Mouse (Mus musculus): ENCODE data around the gene Papss1.

Gene Papss1

DNA sequence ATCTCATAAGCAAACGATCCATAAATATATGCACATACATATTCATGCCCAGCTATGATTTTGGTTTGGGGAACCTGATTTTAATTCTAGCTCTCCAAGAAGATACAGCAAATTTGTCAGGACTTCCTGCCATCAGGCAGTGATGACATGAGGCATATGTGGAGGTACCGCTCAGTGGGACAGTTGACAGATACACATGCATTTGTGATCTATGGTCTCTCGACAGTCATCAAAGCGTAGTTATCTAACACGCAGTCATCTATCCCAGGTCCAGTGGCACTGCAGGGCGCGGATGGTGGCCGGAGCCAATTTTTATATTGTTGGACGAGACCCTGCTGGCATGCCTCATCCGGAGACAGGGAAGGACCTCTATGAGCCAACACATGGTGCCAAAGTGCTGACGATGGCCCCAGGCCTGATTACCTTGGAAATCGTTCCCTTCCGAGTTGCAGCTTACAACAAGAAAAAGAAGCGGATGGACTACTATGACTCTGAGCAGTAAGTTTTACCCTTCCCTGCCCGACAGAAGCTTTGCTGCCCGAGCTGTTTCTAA, 66.8 kb downstream of the Papss1 start:
- no peak for DNase-seq (ENCODE audit: low spot score in 2 of 2)

DNA sequence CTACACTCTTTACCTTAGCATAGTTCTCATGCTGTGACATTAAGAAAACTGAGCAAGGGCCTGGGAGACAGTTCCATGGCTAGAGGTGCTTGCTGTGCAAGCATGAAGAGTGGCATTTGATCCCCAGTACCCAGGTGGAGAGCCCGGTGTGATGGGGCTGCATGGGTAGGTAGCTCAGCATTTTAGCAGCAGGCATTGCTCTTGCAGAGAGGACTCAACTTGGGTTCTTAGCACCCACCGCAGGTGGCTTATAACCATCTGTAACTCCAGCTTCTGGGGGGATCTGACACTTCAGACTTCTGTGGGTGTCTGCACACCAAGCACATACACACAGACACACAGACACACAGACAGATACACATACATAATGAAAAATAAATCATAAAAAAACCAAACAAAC, 69.5 kb downstream of the Papss1 start:
- DNase-seq (ENCODE audit: low spot score in 2 of 2): no peak

DNA sequence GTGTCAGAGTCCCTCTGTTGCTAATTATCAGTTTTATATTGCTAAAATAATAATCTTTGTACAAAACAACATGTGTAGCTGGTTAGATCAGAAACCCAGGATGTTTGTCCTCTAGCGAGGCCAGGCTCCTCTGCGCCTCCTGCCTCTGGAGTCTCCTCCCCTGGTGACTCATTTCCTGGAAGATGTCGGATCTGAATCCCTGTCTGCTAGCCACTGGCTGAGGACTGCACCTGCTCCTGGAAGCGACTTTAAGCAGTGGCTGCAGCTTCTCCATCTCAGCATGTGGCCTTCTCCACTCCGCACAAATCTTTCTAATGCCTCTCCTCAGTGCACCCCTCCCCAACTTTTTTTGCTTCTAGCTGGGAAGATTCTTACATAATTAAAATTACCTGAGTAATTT, 71.6 kb downstream of the Papss1 start:
- no peak for DNase-seq (ENCODE audit: low spot score in 2 of 2)

DNA sequence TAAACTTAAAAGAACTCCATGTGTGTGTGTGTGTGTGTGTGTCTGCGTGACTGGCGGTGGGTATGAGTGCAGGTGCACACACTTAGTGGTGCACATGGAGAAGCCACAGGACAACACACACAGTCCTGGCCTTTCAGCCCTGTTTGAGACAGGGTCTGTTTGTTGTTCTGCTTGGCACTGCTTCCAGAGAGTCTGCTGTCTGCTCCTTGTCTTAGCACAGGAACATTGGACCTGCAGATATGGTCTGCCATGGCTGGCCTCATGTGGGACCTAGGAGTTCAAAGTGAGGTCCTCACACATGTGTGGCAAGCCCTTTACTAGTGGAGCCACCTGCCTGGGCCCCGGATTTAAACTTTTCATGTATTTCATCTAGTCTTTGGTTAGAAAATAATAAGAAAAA, 72.4 kb downstream of the Papss1 start:
- DNase-seq (ENCODE audit: low spot score in 2 of 2): no peak

DNA sequence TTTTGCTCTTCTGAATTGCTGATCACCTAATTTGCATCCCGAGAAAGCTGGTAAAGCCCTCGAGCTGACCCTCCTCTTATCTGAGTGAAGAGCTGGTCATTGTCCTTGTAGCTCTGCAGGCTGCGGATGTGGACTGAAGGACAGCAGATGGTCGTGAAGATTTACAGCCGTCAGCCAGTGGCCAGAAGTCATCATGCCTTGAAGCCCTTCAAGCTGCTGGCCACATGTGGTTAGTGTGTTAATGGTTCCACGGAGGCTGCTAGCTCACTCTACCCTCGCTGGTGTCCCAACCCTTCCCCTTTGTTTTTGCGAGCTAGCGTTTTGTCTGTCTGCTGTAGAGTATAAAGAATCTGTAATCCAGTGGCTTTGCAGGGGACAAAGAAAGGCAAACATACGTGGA, 73.1 kb downstream of the Papss1 start:
- DNase-seq (ENCODE audit: low spot score in 2 of 2): no peak

DNA sequence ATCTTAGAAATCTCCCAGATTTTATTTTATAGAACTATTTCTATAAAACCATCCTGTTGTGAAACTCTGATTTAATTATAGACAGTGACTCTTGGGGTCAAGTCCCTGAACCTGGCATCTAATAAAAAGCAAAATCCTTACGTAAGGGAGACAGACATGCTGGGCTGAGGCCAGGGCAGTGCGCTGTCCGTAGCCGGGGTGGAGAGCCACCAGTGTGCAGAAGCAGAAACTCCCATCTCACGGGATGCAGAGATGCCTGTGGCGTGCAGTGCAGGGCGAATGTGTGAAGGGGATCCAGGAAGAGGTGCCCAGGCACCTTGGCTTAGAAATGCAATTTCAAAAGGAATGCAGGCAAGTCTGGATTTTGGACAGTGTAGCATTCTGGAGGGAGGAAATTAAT, 73.6 kb downstream of the Papss1 start:
- DNase-seq (ENCODE audit: low spot score in 2 of 2): no peak

DNA sequence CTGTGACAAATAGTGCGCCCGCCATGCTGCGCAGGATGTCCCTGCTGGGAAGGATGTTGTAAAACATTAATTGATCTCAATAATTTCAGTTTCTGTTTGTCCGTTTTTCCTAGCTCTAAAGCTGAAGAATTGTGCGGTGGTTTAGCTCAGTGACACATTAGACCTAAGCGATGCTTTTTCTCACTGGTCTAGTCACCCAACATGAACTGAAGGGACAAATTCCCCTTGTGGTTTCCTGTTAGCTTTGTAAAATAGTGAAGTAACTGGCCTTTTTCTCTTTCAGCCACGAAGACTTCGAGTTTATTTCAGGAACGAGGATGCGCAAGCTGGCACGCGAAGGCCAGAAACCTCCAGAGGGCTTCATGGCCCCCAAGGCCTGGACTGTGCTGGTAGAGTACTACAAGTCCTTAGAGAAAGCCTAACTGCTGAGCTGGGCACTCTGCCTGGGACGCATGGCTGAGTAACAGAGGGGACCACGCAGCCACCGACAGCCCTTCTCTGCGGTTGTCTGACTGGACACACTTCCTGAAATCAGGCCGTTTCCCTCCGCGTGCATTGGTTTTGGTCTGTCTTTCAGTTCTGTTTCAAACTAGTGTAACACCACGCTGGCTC, 78.2 kb downstream of the Papss1 start:
- peak; percentile 1 to 11 for DNase-seq (ENCODE audit: low spot score in 2 of 2)

DNA sequence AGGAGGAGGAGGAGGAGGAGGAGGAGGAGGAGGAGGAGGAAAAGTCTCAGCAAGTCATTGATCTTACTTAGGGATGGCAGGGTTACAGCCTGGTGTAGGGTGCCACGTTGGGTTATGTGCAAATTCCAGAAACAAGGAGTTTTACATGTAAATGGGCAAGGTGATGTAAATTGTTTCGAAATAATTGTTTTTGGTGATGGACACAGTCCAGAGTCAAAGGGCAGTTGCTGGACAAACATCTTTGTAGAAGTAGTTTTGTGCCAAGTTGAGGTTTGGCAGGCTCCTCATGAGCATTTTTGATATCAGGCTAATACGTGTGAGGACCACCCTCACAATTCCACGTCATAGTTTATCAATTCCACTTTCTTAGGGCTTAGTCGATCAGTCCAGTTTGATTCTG, 80.6 kb downstream of the Papss1 start:
- no peak for DNase-seq (ENCODE audit: low spot score in 2 of 2)

DNA sequence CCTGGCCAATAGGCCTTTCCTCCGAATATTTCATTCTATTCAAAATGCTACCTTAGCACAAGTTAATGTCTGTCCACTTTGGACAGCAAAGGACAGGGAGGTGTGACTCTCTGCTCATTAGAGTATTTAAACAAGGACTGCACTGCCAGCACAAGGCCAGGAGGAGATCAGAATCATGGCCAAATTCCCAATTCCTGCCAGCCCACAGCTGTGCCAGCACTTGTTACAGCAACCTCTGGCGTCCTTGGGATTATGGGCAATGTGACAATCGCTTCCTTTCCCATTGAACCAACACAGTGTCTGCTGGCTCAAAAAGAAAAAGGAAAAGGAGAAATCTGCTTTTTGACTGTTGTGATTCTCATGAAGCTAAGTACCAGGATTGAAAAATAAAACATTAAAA, 89.8 kb downstream of the Papss1 start:
- no peak for DNase-seq (ENCODE audit: low spot score in 2 of 2)

DNA sequence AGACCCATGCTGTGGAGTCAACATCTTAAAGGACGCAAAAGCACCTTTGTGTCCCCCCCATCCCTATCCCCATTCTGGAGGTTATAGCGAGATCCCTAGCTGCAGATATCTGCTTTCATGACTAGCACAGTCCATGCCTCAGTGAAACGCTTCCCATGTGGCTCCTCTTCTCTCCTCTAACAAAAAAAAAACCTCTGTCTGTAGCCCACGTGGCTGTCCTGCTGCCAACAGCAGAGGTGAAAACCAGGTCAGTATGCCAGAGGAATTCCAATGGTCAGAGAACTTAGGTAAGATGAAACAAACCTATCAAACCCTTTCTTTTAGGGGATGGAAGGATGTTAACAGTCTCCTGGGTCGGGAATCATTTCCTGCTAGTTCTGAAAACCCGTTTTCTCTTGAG, 91.5 kb downstream of the Papss1 start:
- DNase-seq (ENCODE audit: low spot score in 2 of 2): no peak

DNA sequence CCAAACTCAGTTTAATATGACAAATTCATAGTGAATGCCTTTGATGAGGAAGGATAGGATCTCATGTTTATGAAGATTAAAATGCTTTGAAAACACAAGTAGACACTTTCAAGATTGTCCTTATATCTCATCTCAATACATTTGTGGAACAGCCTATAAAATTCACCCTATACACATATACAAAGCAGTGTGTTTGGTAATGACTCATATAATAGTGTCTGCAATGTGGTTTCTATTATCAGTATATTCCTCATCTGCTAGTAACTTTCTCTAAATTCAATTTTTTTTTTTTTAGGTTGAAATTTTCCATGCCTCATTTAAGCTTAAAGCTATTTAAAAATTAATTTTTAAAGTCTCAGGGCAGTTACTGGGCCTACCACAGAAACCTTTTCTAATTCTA, 95.6 kb downstream of the Papss1 start:
- DNase-seq (ENCODE audit: low spot score in 2 of 2): no peak

DNA sequence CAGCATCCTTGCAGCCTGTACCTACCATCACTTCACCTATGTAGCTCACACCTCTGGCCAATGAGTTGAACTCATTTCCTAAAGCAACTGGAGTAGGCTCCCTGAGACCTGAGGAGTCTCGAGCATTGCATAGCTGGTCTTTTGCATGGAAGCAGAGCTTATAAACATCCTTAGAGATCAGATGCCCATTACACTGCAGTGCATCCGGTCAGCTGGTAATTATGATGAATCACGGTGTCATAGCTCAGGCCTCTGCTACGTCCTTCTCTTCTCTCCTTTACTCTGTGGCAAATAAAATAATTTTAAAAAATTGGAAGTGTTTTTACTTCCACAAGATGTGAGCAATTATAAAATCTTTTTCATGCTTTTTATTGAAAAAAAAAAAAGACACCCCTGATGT, 96.1 kb downstream of the Papss1 start:
- DNase-seq (ENCODE audit: low spot score in 2 of 2): no peak

DNA sequence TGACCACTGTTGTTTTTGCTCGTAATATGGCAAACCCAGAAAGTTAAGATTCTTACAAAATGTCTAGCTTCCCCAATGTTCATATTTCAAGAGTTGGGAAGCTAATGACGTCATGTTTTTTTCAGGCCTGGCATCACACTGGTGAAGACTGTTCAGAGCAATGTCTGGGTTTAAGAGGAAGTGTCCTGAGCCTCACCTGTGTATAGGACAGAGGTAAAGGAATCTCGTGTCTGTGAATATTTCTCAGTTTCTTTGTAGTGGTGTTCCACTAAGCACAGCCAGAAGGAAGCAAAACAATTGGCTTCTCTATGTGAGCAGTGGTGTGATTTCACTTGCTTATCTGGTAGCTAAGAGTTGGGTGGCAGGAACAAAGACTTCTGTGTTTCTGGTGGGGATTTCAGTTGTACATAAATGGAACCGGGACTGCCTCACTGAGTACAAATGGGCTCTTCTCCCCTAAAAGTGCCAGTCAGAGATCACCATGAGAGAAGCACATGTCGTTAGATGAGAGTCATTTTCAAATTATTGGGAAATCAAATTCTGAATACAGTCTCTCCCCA, 98.1 kb downstream of the Papss1 start:
- DNase-seq (ENCODE audit: low spot score in 2 of 2): no peak

DNA sequence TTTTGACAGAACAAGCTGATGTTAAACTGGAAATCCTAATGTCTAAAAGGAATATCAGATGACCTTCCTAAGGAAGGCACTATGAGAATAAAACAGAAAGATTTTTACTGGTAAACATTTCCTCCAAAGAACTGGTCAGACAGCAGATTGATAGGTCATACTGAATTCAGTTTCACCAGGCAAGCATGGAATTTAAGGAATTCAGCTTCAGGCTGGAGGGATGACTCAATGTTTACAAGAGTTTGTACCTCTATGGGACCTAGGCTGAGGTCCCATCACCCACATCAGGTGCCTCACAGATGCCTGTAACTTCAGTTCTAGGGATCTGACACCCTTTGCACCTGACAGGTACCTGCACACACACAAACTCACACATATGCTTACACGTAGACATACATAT, 105.3 kb downstream of the Papss1 start:
- no peak for DNase-seq (ENCODE audit: low spot score in 2 of 2)

DNA sequence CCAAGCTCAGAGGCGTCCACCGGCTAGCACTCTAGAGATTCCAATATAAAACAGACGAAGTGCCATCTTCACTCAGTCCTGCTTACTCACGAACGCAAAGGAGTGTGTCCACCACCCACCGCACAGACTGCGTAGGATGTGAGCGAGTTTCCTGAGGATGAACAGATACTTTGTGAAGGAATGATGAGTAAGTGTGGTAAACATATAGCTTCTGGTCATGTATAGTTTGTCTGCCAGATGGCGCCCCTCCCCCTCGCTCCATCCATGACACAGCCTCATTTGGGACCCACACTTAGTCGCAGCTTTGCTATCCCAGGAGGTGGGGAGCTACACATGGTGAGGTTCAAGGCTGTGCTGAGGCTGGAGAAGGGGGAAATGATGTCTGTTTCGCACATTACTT, 121.5 kb downstream of the Papss1 start:
- DNase-seq (ENCODE audit: low spot score in 2 of 2): no peak

DNA sequence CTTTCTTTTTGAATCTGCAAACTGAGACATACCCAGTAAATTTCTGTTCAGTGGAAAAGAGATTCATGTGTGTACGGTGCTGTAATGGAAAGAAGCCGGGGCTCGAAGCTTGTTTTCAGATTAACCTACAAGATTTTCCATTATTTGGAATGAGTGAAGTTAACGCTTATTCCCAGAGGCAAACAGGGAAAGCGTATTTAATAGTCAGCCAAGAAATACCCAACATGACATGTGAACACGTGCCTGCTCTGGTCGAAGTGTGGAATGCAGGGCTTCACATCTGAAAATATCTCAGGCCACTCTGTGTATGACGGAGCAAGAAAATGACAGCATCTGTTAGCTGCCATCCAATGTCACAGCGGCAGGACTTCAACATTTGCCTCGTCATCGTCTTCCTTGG, 125.4 kb downstream of the Papss1 start:
- DNase-seq (ENCODE audit: low spot score in 2 of 2): no peak

DNA sequence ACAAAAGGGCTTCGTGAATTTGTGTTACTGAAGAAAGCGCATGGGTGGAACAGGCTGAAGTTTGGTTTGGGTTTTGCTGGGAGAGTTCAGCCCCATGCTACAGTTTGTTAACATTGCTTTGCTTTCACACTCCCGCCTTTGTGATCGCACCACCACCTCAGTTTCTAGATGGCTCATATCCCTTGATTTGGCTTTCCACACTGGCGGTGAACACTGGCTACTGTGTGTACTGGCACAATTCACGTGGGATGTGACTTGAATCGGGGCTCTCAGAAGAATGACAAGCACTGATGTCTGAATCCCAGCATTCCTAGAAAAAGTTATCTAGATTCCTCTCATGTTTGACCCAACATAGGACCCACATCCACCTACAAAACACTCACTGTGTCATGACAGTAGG, 126.0 kb downstream of the Papss1 start:
- no peak for DNase-seq (ENCODE audit: low spot score in 2 of 2)

DNA sequence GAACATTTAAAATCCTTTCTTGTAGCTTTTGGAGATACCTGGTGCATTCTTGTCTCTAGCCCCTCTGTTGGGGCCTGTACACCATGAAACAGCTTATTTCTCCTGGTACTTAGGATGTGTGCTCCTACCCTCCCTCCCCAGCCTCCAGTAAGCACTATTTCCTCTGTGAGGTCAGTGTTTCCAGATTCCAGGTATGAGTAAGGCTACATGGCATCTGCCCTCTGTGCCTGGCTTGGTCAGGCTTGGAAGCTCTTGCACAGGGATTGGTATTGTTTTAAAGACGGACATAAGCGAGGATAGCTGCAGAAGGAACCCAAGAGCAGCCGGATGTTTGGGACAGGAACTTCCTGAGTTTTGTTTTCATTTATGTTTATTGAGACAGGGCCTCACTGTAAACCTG, 126.6 kb downstream of the Papss1 start:
- no peak for DNase-seq (ENCODE audit: low spot score in 2 of 2)
